Mouse (Mus musculus): ENCODE data around the gene Zfp991.
"Not testable (repeated sequence)": the region's sequence is repeated elsewhere in the genome, so short reads cannot be mapped to it uniquely, and the experiment has no call there.

DNA sequence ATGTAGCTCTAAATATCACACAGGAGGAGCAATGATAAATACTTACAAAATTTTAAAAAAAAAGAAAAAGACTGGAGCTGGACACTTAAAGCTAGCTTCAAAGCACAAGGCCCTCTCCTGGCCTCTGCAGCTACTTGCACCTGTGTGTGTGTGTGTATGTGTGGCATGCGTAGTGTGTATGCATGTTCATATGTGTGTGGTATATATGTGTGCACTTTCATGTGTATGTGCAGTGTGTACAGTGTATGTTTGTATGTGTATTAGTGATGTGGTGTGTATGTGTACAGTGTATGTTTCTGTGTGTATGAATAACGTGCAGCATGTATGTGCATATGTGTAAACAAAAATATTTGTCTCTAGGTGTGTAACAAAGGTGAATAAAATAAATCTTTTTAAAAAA lies 65.4 kb downstream of the Zfp991 start:
- TF ChIP-seq CTCF, POLR2A (IDR thresholded peaks at IDR 0.05; ENCODE audit: extremely low read depth, insufficient read depth, low read length): not testable (repeated sequence)

All from cortical plate, adult 2 months (tissue).